Mouse (Mus musculus) erythroblast, embryonic 14.5 days (primary cell): ENCODE measurements around the gene Bend4. TPM values are rescaled to one million over a fixed set of nuclear protein-coding genes. Genes with fewer than 3 reads are reported as not detected.

Experiments used
- H3K27me3 ChIP-seq: 2 replicates; pipeline ENCODE4 v1.6.1; 2012; ENCODE audit warnings: inconsistent platforms; ENCODE audit not compliant: control insufficient read depth
- H3K36me3 ChIP-seq: 2 replicates; pipeline ENCODE4 v1.6.1; 2012; ENCODE audit warnings: mild to moderate bottlenecking, inconsistent platforms; ENCODE audit not compliant: control insufficient read depth
- H3K4me1 ChIP-seq: 2 replicates; pipeline ENCODE4 v1.6.1; 2012; ENCODE audit warnings: inconsistent platforms; ENCODE audit not compliant: control insufficient read depth
- H3K4me3 ChIP-seq: replicated peaks from 2 replicates; pipeline ENCODE3; 2012; ENCODE audit warnings: moderate library complexity, mild to moderate bottlenecking, inconsistent platforms
- H3K9me3 ChIP-seq: 2 replicates; pipeline ENCODE4 v1.6.1; 2012; ENCODE audit warnings: low read length, inconsistent platforms, mixed read lengths; ENCODE audit not compliant: control insufficient read depth
- GATA1 ChIP-seq: IDR thresholded peaks from 2 replicates; pipeline ENCODE4 v1.6.1; 2012; ENCODE audit warnings: low read length, inconsistent platforms, mixed read lengths
- TAL1 ChIP-seq: IDR thresholded peaks from 3 replicates; pipeline ENCODE4 v1.6.1; 2012; ENCODE audit warnings: low read length, inconsistent platforms, mixed read lengths
- polyA plus RNA-seq: library from polyadenylated mRNA; stranded (reverse); fragments of >175 nt; gene quantifications from 2 replicates; pipeline ENCODE4 v1.2.3, GENCODE M21; 2012

Bend4 gene
- polyA plus RNA-seq, 1 experiment: under 0.01 TPM

GRCm38 (mm10) chr5:67362931-67363330 is 65.2 kb downstream of the Bend4 start:
- no peak overlapping the region for H3K4me3 ChIP-seq
- H3K27me3 ChIP-seq: no peaks in the 10 kb centered on the region
- H3K36me3 ChIP-seq: peaks cover 2% of the 10 kb centered on the region; the same call in 1 of the 2 replicates
- H3K4me1 ChIP-seq: no peaks in the 10 kb centered on the region
- TF ChIP-seq TAL1: no peak
- TF ChIP-seq GATA1: no peak
- H3K9me3 ChIP-seq: no peaks in the 10 kb centered on the region

DNA sequence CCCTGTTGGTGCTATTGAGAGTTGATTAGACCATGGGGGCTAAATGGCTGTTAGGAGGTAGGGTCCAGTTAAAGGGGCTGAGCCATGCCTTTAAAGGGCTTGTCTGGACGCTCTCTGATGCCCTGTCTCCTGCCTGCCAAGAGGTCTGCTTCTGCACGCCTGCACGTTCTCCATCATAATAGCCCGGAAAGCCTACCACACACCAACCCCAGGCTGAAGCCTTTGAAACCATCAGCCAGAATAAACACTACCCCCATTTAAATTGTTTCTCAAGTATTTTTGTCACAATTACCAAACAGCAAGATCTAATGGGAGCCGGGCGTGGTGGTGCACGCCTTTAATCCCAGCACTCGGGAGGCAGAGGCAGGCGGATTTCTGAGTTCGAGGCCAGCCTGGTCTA is 65.8 kb downstream of the Bend4 start:
- no peak for TF ChIP-seq TAL1
- TF ChIP-seq GATA1: no peak
- no peak overlapping the region for H3K4me3 ChIP-seq

DNA sequence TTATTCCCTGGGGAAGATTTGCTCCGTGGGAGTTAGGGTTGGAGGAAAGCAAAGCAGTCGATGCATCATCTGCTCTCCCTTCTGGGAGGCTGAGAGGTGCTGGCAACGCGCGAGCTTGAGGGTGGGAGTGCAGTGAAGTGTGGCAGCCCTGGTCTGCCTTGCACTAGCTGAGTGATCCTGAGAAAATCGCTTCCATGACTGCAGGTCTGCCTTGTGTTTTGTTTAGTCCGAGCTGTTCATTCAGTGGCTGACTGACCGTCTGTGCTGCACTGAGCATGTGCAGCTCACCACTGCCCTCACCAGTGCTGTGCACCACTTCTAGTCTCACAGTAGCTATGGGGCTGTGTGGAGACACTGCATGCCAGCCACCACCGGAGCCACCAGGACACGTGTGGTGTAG is 79.2 kb downstream of the Bend4 start:
- Histone ChIP-seq H3K27me3 (no peaks in the 10 kb centered on the region), H3K4me1 (no peaks in the 10 kb centered on the region), H3K9me3 (no peaks in the 10 kb centered on the region), H3K4me3 (no peak overlapping the region), H3K36me3 (peaks cover 99% of the 10 kb centered on the region)
- TF ChIP-seq TAL1 (no peak), GATA1 (no peak)

More for the DNA sequence above, 65.8 kb downstream of the Bend4 start:
- peaks cover 8% of the 10 kb centered on the region for H3K36me3 ChIP-seq
- H3K4me1 ChIP-seq: no peaks in the 10 kb centered on the region
- no peaks in the 10 kb centered on the region for H3K27me3 ChIP-seq
- H3K9me3 ChIP-seq: no peaks in the 10 kb centered on the region

DNA sequence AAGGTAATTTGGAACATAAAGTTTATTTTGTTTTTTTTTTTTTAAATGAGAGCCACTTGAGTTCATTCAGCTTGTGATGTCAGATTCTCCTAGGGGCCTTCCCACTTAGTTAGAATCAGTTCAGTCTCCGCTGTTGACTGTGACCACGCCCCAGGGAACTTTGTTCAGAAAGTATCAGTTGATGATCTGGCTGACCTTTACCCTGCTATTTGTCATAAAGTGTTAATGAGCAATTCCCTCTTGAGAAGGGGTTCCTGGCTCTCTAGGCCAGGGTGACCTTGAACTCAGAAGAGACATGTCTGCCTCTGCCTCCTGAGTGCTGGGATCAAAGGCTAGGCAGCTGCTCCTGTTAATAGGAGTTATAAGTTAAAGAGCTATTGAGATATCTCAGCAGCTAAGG is 81.0 kb downstream of the Bend4 start:
- peaks cover 99% of the 10 kb centered on the region for H3K36me3 ChIP-seq
- TF ChIP-seq GATA1 (no peak), TAL1 (no peak)
- no peak overlapping the region for H3K4me3 ChIP-seq
- no peaks in the 10 kb centered on the region for H3K4me1 ChIP-seq
- H3K27me3 ChIP-seq: no peaks in the 10 kb centered on the region
- H3K9me3 ChIP-seq: no peaks in the 10 kb centered on the region

Other genes with a start within 250 kb of the Bend4 start
- gene Tmem33, start 167.7 kb downstream of the Bend4 start, polyA plus RNA-seq: 12.4 and 14.0 TPM in 2 replicates
- gene Slc30a9, start 121.4 kb downstream of the Bend4 start, polyA plus RNA-seq: 1.6 and 2.1 TPM in 2 replicates
- not detected in 2 replicates for gene Shisa3, start 179.6 kb upstream of the Bend4 start, polyA plus RNA-seq